Mouse (Mus musculus) intestine, embryonic 16.5 days (tissue): ENCODE data around the gene Abr. TPM values are rescaled to one million over a fixed set of nuclear protein-coding genes. Genes with fewer than 3 reads are reported as not detected.

Experiments used
- ATAC-seq: fragments of 200-750 bp; cut with Nextera tagmentation; 2 replicates; pipeline ENCODE4 v1.8.0; 2017; ENCODE audit warnings: moderate TSS enrichment, moderate library complexity
- H3K27ac ChIP-seq: fragments of 300-500 bp; sonication (generic); 2 replicates; pipeline ENCODE4 v1.5.1; 2014; ENCODE audit warnings: mild to moderate bottlenecking, low read length
- H3K27me3 ChIP-seq: fragments of 300-500 bp; sonication (generic); replicated peaks from 2 replicates; pipeline ENCODE4 v1.6.1; 2014; ENCODE audit warnings: low read length, control low read depth, mixed read lengths; ENCODE audit not compliant: control insufficient read depth, insufficient read depth
- H3K36me3 ChIP-seq: fragments of 300-500 bp; sonication (generic); 2 replicates; pipeline ENCODE4 v1.6.1; 2014; ENCODE audit warnings: low read length, control low read depth; ENCODE audit not compliant: control insufficient read depth, insufficient read depth
- H3K4me1 ChIP-seq: fragments of 300-500 bp; sonication (generic); 2 replicates; pipeline ENCODE4 v1.6.1; 2014; ENCODE audit warnings: low read length, control low read depth, mixed read lengths; ENCODE audit not compliant: control insufficient read depth, insufficient read depth
- H3K4me2 ChIP-seq: fragments of 300-500 bp; sonication (generic); 2 replicates; pipeline ENCODE4 v1.6.1; 2014; ENCODE audit warnings: low read depth, low read length, control low read depth
- H3K4me3 ChIP-seq: fragments of 300-500 bp; sonication (generic); 2 replicates; pipeline ENCODE4 v1.5.1; 2014; ENCODE audit warnings: mild to moderate bottlenecking, low read length
- H3K9ac ChIP-seq: fragments of 300-500 bp; sonication (generic); 2 replicates; pipeline ENCODE4 v1.6.1; 2014; ENCODE audit warnings: low read depth, low read length
- H3K9me3 ChIP-seq: fragments of 300-500 bp; sonication (generic); 2 replicates; pipeline ENCODE4 v1.6.1; 2016; ENCODE audit warnings: low read length, control low read depth; ENCODE audit not compliant: control insufficient read depth
- WGBS: fragments of 180-500 bp; shearing (Covaris S2); extraction: QIAGEN DNeasy Blood & Tissue Kit; methylation state at CpG from one replicate; pipeline ENCODE4 v1.1.7; 2014; 5-methylcytosine and 5-hydroxymethylcytosine counted together
- polyA plus RNA-seq: library from polyadenylated mRNA; unstranded; fragments of >200 nt; fragmentation: Nextera tagmentation; extraction: Ambion mirVana; gene quantifications from 2 replicates; pipeline ENCODE4 v1.2.1, GENCODE M21; 2015

The Abr gene
- polyA plus RNA-seq, 1 experiment from 2014 or later, result 29.5 TPM

DNA sequence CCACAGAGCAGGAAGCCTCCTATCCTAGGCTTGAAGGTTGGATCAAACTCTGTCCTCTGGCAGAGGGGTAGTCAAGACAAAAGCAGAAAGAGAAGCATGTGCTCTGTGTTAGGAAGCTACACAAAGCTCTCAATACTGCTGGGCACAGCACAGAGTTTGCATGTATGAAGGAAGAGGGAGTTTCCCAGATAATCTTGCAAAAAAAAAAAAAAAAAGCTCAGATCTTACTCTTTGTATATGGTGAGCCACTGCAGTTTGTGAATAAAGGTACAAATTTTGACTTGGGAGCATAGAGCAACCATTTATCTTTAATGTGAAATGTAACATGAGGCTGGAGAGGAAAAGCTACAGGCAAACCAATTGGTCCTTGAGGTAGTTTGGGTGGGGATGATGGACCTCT, 11.2 kb downstream of the Abr start:
- H3K9ac ChIP-seq, result no peak overlapping the region
- no peak overlapping the region for H3K4me3 ChIP-seq
- no peaks in the 10 kb centered on the region for H3K27me3 ChIP-seq
- no peak overlapping the region for H3K4me2 ChIP-seq
- no peak overlapping the region for H3K27ac ChIP-seq
- no peaks in the 10 kb centered on the region for H3K9me3 ChIP-seq
- H3K4me1 ChIP-seq, result no peaks in the 10 kb centered on the region; the same call in 1 of the 2 replicates
- H3K36me3 ChIP-seq, result no peaks in the 10 kb centered on the region
- ATAC-seq, result no peak

- WGBS, result 69% methylated on average over 9 of the region's 9 CpGs
- ATAC-seq, result no peak
- no peaks in the 10 kb centered on the region for H3K27me3 ChIP-seq
- no peak overlapping the region for H3K4me3 ChIP-seq
- H3K36me3 ChIP-seq, result no peaks in the 10 kb centered on the region
- H3K4me1 ChIP-seq, result no peaks in the 10 kb centered on the region
- no peaks in the 10 kb centered on the region for H3K9me3 ChIP-seq
- H3K9ac ChIP-seq, result no peak overlapping the region
- no peak overlapping the region for H3K27ac ChIP-seq
- H3K4me2 ChIP-seq, result no peak overlapping the region
These were observed 15.6 kb downstream of the Abr start for GRCm38 (mm10) chr11:76606521-76606920.

DNA sequence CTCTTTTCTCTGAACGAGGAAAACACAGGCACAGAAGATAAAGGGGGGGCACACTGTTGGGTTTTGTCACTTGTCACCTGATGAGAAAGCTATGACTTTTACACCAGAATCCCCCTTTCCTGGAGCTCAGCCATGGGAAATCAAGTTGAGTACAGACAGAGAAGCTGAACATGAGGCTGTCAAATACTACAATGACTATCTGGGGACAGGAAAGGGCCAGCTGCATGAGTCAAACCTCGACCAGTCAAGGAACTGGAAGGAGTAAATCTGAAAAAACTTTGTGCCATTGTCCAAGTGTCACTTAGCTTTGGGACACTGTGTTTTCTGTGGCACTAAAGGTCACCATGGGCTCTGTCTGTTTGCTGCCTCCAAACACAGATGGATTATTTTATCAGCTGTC, 22.9 kb downstream of the Abr start:
- no peak overlapping the region for H3K4me2 ChIP-seq
- no peaks in the 10 kb centered on the region for H3K9me3 ChIP-seq
- no peak overlapping the region for H3K9ac ChIP-seq
- H3K36me3 ChIP-seq, result no peaks in the 10 kb centered on the region
- WGBS, result 27% methylated on average over 2 of the region's 2 CpGs
- H3K27ac ChIP-seq, result no peak overlapping the region
- no peak overlapping the region for H3K4me3 ChIP-seq
- H3K27me3 ChIP-seq, result no peaks in the 10 kb centered on the region
- ATAC-seq, result no peak
- H3K4me1 ChIP-seq, result peaks cover 3% of the 10 kb centered on the region; the same call in 1 of the 2 replicates

DNA sequence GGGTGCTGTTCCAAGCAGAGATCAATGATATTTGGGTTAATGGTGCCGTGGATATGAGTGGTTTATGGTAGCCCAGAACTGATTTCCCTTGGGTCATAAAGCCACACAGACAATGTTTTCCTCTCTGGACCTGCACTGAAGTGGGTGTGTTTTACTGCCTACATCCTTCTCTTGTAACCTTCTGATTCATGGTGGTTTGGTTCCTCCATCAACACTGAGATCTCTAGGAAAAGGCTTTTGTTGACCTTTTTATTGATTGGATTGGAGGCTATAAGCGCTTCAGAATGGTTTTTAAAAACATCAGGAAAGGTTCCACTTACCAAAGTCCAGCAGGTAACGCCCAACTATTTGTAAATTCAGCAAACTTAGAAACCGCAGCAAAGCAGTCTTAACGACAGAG, 23.4 kb downstream of the Abr start:
- no peak overlapping the region for H3K27ac ChIP-seq
- 55% methylated on average over 5 of the region's 5 CpGs for WGBS
- ATAC-seq, result no peak; the same call in 1 of the 2 replicates

GRCm38 (mm10) chr11:76593620-76594326, 28.3 kb downstream of the Abr start:
- Histone ChIP-seq H3K4me3 (no peak overlapping the region), H3K9me3 (no peaks in the 10 kb centered on the region), H3K27ac (no peak overlapping the region), H3K36me3 (no peaks in the 10 kb centered on the region), H3K4me2 (no peak overlapping the region), H3K4me1 (peaks cover 4% of the 10 kb centered on the region; the same call in 1 of the 2 replicates), H3K27me3 (no peaks in the 10 kb centered on the region), H3K9ac (no peak overlapping the region)
- 78% methylated on average over 4 of the region's 4 CpGs for WGBS
- ATAC-seq, result no peak

More for the DNA sequence above, 23.4 kb downstream of the Abr start:
- Histone ChIP-seq H3K36me3 (no peaks in the 10 kb centered on the region), H3K9me3 (no peaks in the 10 kb centered on the region), H3K27me3 (no peaks in the 10 kb centered on the region), H3K4me1 (peaks cover 3% of the 10 kb centered on the region; the same call in 1 of the 2 replicates), H3K4me2 (no peak overlapping the region), H3K9ac (no peak overlapping the region), H3K4me3 (no peak overlapping the region)

DNA sequence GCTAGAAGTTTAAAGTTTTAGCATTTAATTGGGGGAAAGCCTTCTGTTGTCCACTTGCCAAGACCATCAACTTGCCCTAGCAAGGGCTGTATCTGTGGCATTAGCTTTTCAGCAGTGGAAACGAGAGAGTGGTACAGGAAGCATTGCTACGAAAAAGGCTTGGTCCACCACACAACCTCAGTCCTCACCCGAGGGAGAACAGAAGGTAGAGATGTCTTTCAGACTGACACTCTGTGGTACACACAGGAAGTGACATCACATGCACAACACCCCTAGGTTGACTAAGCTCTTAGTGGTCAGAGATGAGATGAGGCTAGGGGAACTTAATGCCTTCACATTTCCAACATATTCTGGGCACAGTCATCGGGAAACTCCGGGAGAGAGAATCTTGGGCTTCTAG, 32.4 kb downstream of the Abr start:
- H3K4me2 ChIP-seq, result no peak overlapping the region
- no peaks in the 10 kb centered on the region for H3K27me3 ChIP-seq
- ATAC-seq, result no peak
- H3K27ac ChIP-seq, result no peak overlapping the region
- H3K4me3 ChIP-seq, result no peak overlapping the region
- H3K36me3 ChIP-seq, result no peaks in the 10 kb centered on the region
- no peaks in the 10 kb centered on the region for H3K9me3 ChIP-seq
- H3K4me1 ChIP-seq, result 0 out of 2 replicates have a peak, but pooled peaks cover 4% of the 10 kb centered on the region
- 78% methylated on average over 5 of the region's 5 CpGs for WGBS
- no peak overlapping the region for H3K9ac ChIP-seq

DNA sequence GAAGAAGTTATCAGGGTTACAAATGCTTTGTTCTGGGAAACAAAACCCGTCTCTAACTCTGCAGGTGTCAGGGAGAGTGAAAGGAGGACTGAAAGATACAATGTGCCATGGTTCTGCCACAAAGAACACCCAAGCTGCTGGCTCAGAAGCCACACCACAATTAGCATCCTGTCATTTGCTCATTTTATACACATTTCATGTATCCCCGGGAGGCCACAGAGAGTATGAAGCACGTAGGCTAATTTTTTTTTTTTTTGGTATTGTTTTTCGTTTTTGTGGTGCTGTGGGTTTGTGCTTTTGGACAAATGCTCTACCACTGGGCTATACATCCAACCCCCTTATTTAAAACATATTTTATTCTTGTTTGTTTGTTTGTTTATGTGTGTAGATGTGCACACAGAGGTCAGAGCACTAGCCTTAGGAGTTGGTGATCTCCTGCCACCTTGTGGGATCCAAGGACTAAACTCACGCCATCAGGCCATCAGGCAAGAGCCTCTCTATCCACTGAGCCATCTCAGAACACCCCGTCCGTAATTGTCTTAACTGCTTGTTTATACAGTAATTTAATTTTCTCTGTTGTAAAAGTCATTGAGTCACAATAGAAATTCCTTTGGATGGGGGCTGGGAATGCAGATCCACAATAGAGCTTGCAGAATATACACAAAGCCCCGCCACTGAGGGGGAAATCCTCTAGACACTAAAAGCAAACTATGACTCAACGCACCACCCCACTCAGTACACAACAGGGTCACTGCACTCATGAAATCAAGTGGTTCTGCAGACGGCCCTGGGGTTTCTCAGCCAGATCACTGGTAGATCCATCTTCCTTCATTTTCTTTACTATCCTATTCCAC, 33.3 kb downstream of the Abr start:
- Histone ChIP-seq H3K4me3 (no peak overlapping the region), H3K27ac (no peak overlapping the region), H3K9me3 (no peaks in the 10 kb centered on the region), H3K4me1 (0 out of 2 replicates have a peak, but pooled peaks cover 4% of the 10 kb centered on the region), H3K9ac (no peak overlapping the region), H3K4me2 (no peak overlapping the region), H3K36me3 (no peaks in the 10 kb centered on the region), H3K27me3 (no peaks in the 10 kb centered on the region)
- ATAC-seq, result no peak
- WGBS, result 52% methylated on average over 10 of the region's 10 CpGs

DNA sequence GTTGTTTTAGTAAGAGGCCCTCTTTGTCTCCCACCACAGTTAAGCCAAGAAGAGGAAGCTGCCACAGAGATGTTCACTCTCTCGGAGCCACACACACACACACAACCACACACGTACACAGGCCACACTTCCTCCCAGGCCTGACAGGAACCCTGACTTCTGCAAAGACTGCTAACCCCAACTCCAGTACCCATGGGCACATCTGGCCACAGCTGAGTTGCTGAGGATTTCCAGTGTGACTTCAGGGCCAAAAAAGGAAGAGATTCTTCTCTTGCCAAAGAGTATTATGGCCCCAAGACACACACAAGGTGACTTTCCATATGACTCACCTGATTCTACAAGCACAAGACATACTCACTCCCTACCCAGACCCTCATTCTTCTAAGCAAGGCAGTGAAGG, 34.1 kb downstream of the Abr start:
- WGBS, result 87% methylated on average over 2 of the region's 2 CpGs

DNA sequence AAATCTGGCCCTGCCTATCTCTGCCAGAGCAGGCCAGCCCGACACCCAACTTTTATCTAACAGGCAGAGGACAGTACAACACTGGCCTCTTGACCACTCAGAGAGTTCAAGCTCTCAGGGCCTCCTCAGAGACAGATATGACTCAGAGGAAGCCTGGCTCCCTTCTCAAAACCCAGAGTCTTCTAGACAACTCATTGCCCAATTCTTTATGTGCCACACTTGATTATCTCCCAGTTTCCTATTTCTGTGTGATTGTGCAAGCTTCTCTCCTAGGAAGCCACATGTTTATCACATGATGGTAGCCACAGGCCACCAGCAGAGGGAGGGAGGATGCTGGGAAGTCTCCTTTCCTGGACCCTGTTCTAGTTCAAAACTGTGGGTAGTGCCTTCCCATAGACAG, 34.8 kb downstream of the Abr start:
- 0 out of 2 replicates have a peak overlapping the region, but pooled peaks have one; percentile 13 for H3K27ac ChIP-seq
- H3K36me3 ChIP-seq, result no peaks in the 10 kb centered on the region
- H3K4me1 ChIP-seq, result 0 out of 2 replicates have a peak, but pooled peaks cover 4% of the 10 kb centered on the region
- no peaks in the 10 kb centered on the region for H3K27me3 ChIP-seq
- no peak overlapping the region for H3K4me3 ChIP-seq
- no peaks in the 10 kb centered on the region for H3K9me3 ChIP-seq
- WGBS, result 75% methylated on average over 1 of the region's 1 CpGs
- H3K9ac ChIP-seq, result no peak overlapping the region
- no peak overlapping the region for H3K4me2 ChIP-seq
- no peak for ATAC-seq

More for the DNA sequence above, 34.1 kb downstream of the Abr start:
- H3K9ac ChIP-seq, result no peak overlapping the region
- H3K4me1 ChIP-seq, result 0 out of 2 replicates have a peak, but pooled peaks cover 4% of the 10 kb centered on the region
- no peak overlapping the region for H3K4me2 ChIP-seq
- H3K4me3 ChIP-seq, result no peak overlapping the region
- no peaks in the 10 kb centered on the region for H3K27me3 ChIP-seq
- peak overlapping the region; percentile 20; the same call in 1 of the 2 replicates for H3K27ac ChIP-seq
- H3K9me3 ChIP-seq, result no peaks in the 10 kb centered on the region
- no peaks in the 10 kb centered on the region for H3K36me3 ChIP-seq
- ATAC-seq, result no peak
